Mouse (Mus musculus): ENCODE results near the gene Fam83e. TPM values are rescaled to one million over a fixed set of nuclear protein-coding genes. Genes with fewer than 3 reads are reported as not detected.
A peak's percentile ranks its signal among the peaks of the same experiment; 100 is the strongest.

The Fam83e gene
- polyA plus RNA-seq, 1 experiment from 2014 or later = 1.2 TPM

- H3K4me1 ChIP-seq (ENCODE audit: control insufficient read depth, insufficient read depth, low read length) = peaks cover 24% of the 10 kb centered on the region
- H3K9me3 ChIP-seq (ENCODE audit: control insufficient read depth, low read length) = no peaks in the 10 kb centered on the region
- no peak overlapping the region for H3K4me3 ChIP-seq (ENCODE audit: low read length)
- H3K4me2 ChIP-seq (replicated peaks; ENCODE audit: low read depth, low read length) = no peak overlapping the region
- no peak for ATAC-seq (ENCODE audit: low FRiP score, low TSS enrichment)
- H3K9ac ChIP-seq (ENCODE audit: low read depth, low read length) = no peak overlapping the region
- 44% methylated on average over 10 of the region's 10 CpGs for WGBS
- H3K36me3 ChIP-seq (ENCODE audit: control insufficient read depth, insufficient read depth, low read length) = no peaks in the 10 kb centered on the region
- H3K27me3 ChIP-seq (ENCODE audit: control insufficient read depth, insufficient read depth, low read length) = no peaks in the 10 kb centered on the region
- no peak overlapping the region for H3K27ac ChIP-seq (ENCODE audit: low read depth, low read length)
Observed at GRCm38 (mm10) chr7:45685811-45686210, 35.2 kb upstream of the Fam83e start.

- Histone ChIP-seq H3K4me3 (ENCODE audit: low read length) (no peak overlapping the region), H3K4me1 (ENCODE audit: control insufficient read depth, insufficient read depth, low read length) (peaks cover 24% of the 10 kb centered on the region), H3K9me3 (ENCODE audit: control insufficient read depth, low read length) (no peaks in the 10 kb centered on the region), H3K27me3 (ENCODE audit: control insufficient read depth, insufficient read depth, low read length) (no peaks in the 10 kb centered on the region), H3K4me2 (replicated peaks; ENCODE audit: low read depth, low read length) (no peak overlapping the region), H3K36me3 (ENCODE audit: control insufficient read depth, insufficient read depth, low read length) (no peaks in the 10 kb centered on the region), H3K27ac (ENCODE audit: low read depth, low read length) (no peak overlapping the region), H3K9ac (ENCODE audit: low read depth, low read length) (no peak overlapping the region)
- ATAC-seq (ENCODE audit: low FRiP score, low TSS enrichment) = no peak
- WGBS = 73% methylated on average over 3 of the region's 3 CpGs
Observed at GRCm38 (mm10) chr7:45686841-45687240, 34.2 kb upstream of the Fam83e start.

- H3K4me3 ChIP-seq (ENCODE audit: low read length) = no peak overlapping the region
- no peaks in the 10 kb centered on the region for H3K9me3 ChIP-seq (ENCODE audit: control insufficient read depth, low read length)
- H3K9ac ChIP-seq (ENCODE audit: low read depth, low read length) = peak overlapping the region; percentile 7; the same call in 1 of the 2 replicates
- H3K27me3 ChIP-seq (ENCODE audit: control insufficient read depth, insufficient read depth, low read length) = no peaks in the 10 kb centered on the region
- 45% methylated on average over 6 of the region's 6 CpGs for WGBS
- peaks cover 15% of the 10 kb centered on the region; the same call in 1 of the 2 replicates for H3K4me1 ChIP-seq (ENCODE audit: control insufficient read depth, insufficient read depth, low read length)
- no peak for ATAC-seq (ENCODE audit: low FRiP score, low TSS enrichment)
- no peaks in the 10 kb centered on the region for H3K36me3 ChIP-seq (ENCODE audit: control insufficient read depth, insufficient read depth, low read length)
- H3K27ac ChIP-seq (ENCODE audit: low read depth, low read length) = no peak overlapping the region
- no peak overlapping the region for H3K4me2 ChIP-seq (replicated peaks; ENCODE audit: low read depth, low read length)
Observed at GRCm38 (mm10) chr7:45689099-45689498, 31.9 kb upstream of the Fam83e start.

GRCm38 (mm10) chr7:45689800-45690199 is 31.2 kb upstream of the Fam83e start:
- H3K4me2 ChIP-seq (replicated peaks; ENCODE audit: low read depth, low read length) = no peak overlapping the region
- no peak overlapping the region for H3K9ac ChIP-seq (ENCODE audit: low read depth, low read length)
- H3K4me3 ChIP-seq (ENCODE audit: low read length) = no peak overlapping the region
- ATAC-seq (ENCODE audit: low FRiP score, low TSS enrichment) = no peak
- no peaks in the 10 kb centered on the region for H3K36me3 ChIP-seq (ENCODE audit: control insufficient read depth, insufficient read depth, low read length)
- no peaks in the 10 kb centered on the region for H3K27me3 ChIP-seq (ENCODE audit: control insufficient read depth, insufficient read depth, low read length)
- H3K27ac ChIP-seq (ENCODE audit: low read depth, low read length) = no peak overlapping the region
- H3K4me1 ChIP-seq (ENCODE audit: control insufficient read depth, insufficient read depth, low read length) = peaks cover 15% of the 10 kb centered on the region; the same call in 1 of the 2 replicates
- WGBS = 26% methylated on average over 11 of the region's 11 CpGs
- no peaks in the 10 kb centered on the region for H3K9me3 ChIP-seq (ENCODE audit: control insufficient read depth, low read length)

- H3K36me3 ChIP-seq (ENCODE audit: control insufficient read depth, insufficient read depth, low read length) = no peaks in the 10 kb centered on the region
- H3K4me3 ChIP-seq (ENCODE audit: low read length) = no peak overlapping the region
- no peaks in the 10 kb centered on the region for H3K27me3 ChIP-seq (ENCODE audit: control insufficient read depth, insufficient read depth, low read length)
- WGBS = 77% methylated on average over 2 of the region's 2 CpGs
- peaks cover 7% of the 10 kb centered on the region; the same call in 1 of the 2 replicates for H3K4me1 ChIP-seq (ENCODE audit: control insufficient read depth, insufficient read depth, low read length)
- H3K27ac ChIP-seq (ENCODE audit: low read depth, low read length) = no peak overlapping the region
- ATAC-seq (ENCODE audit: low FRiP score, low TSS enrichment) = no peak
- no peaks in the 10 kb centered on the region for H3K9me3 ChIP-seq (ENCODE audit: control insufficient read depth, low read length)
- H3K9ac ChIP-seq (ENCODE audit: low read depth, low read length) = no peak overlapping the region
- no peak overlapping the region for H3K4me2 ChIP-seq (replicated peaks; ENCODE audit: low read depth, low read length)
Observed at GRCm38 (mm10) chr7:45692364-45692763, 28.6 kb upstream of the Fam83e start.

GRCm38 (mm10) chr7:45693921-45694591 is 27.0 kb upstream of the Fam83e start, which contains the start of gene Sec1:
Gene Sec1 (minus strand): TSS chr7:45694402.
- peaks cover 6% of the 10 kb centered on the region for H3K27me3 ChIP-seq (ENCODE audit: control insufficient read depth, insufficient read depth, low read length)
- no peaks in the 10 kb centered on the region for H3K9me3 ChIP-seq (ENCODE audit: control insufficient read depth, low read length)
- H3K4me2 ChIP-seq (replicated peaks; ENCODE audit: low read depth, low read length) = no peak within 1 kb of the TSS
- ATAC-seq (ENCODE audit: low FRiP score, low TSS enrichment) = no peak
- WGBS = 89% methylated on average over 50 of the region's 50 CpGs
- H3K4me3 ChIP-seq (ENCODE audit: low read length) = no peak within 1 kb of the TSS
- no peak within 1 kb of the TSS for H3K27ac ChIP-seq (ENCODE audit: low read depth, low read length)
- H3K4me1 ChIP-seq (ENCODE audit: control insufficient read depth, insufficient read depth, low read length) = peaks cover 3% of the 10 kb centered on the region; the same call in 1 of the 2 replicates
- no peak within 1 kb of the TSS for H3K9ac ChIP-seq (ENCODE audit: low read depth, low read length)
- H3K36me3 ChIP-seq (ENCODE audit: control insufficient read depth, insufficient read depth, low read length) = no peaks in the 10 kb centered on the region

- WGBS = 11% methylated on average over 6 of the region's 6 CpGs
- ATAC-seq (ENCODE audit: low FRiP score, low TSS enrichment) = no peak
- H3K27ac ChIP-seq (ENCODE audit: low read depth, low read length) = no peak overlapping the region
Observed at GRCm38 (mm10) chr7:45695098-45695497, 25.9 kb upstream of the Fam83e start.

GRCm38 (mm10) chr7:45697894-45698293 is 23.1 kb upstream of the Fam83e start:
- Histone ChIP-seq H3K36me3 (ENCODE audit: control insufficient read depth, insufficient read depth, low read length) (no peaks in the 10 kb centered on the region), H3K27me3 (ENCODE audit: control insufficient read depth, insufficient read depth, low read length) (peaks cover 12% of the 10 kb centered on the region), H3K9me3 (ENCODE audit: control insufficient read depth, low read length) (no peaks in the 10 kb centered on the region), H3K27ac (ENCODE audit: low read depth, low read length) (no peak overlapping the region), H3K9ac (ENCODE audit: low read depth, low read length) (no peak overlapping the region), H3K4me1 (ENCODE audit: control insufficient read depth, insufficient read depth, low read length) (peaks cover 15% of the 10 kb centered on the region), H3K4me2 (replicated peaks; ENCODE audit: low read depth, low read length) (no peak overlapping the region), H3K4me3 (ENCODE audit: low read length) (no peak overlapping the region)
- 91% methylated on average over 5 of the region's 7 CpGs for WGBS
- ATAC-seq (ENCODE audit: low FRiP score, low TSS enrichment) = no peak

More at GRCm38 (mm10) chr7:45695098-45695497, 25.9 kb upstream of the Fam83e start:
- peaks cover 12% of the 10 kb centered on the region for H3K27me3 ChIP-seq (ENCODE audit: control insufficient read depth, insufficient read depth, low read length)
- no peak overlapping the region for H3K4me2 ChIP-seq (replicated peaks; ENCODE audit: low read depth, low read length)
- no peak overlapping the region for H3K9ac ChIP-seq (ENCODE audit: low read depth, low read length)
- no peaks in the 10 kb centered on the region for H3K36me3 ChIP-seq (ENCODE audit: control insufficient read depth, insufficient read depth, low read length)
- peaks cover 6% of the 10 kb centered on the region for H3K4me1 ChIP-seq (ENCODE audit: control insufficient read depth, insufficient read depth, low read length)
- H3K9me3 ChIP-seq (ENCODE audit: control insufficient read depth, low read length) = no peaks in the 10 kb centered on the region
- H3K4me3 ChIP-seq (ENCODE audit: low read length) = no peak overlapping the region

- H3K27ac ChIP-seq (ENCODE audit: low read depth, low read length) = no peak within 1 kb of the TSS
- H3K9ac ChIP-seq (ENCODE audit: low read depth, low read length) = peak within 1 kb of the TSS; percentile 53
- H3K4me3 ChIP-seq (ENCODE audit: low read length) = peak within 1 kb of the TSS; percentile 44
- peak within 1 kb of the TSS; percentile 92 for H3K4me2 ChIP-seq (replicated peaks; ENCODE audit: low read depth, low read length)
- 2% methylated on average over 36 of the region's 36 CpGs for WGBS
- H3K9me3 ChIP-seq (ENCODE audit: control insufficient read depth, low read length) = no peaks in the 10 kb centered on the region
- no peak for ATAC-seq (ENCODE audit: low FRiP score, low TSS enrichment)
- H3K4me1 ChIP-seq (ENCODE audit: control insufficient read depth, insufficient read depth, low read length) = peaks cover 21% of the 10 kb centered on the region
- no peaks in the 10 kb centered on the region for H3K36me3 ChIP-seq (ENCODE audit: control insufficient read depth, insufficient read depth, low read length)
- peaks cover 12% of the 10 kb centered on the region for H3K27me3 ChIP-seq (ENCODE audit: control insufficient read depth, insufficient read depth, low read length)
Observed at GRCm38 (mm10) chr7:45699523-45700141, 21.4 kb upstream of the Fam83e start, which contains the start of gene Car11. Gene Car11 (plus strand): TSS chr7:45699843.

Measured in kidney, embryonic 14.5 days (tissue).